Mouse (Mus musculus): ENCODE measurements around the gene Pold1.

Pold1 gene

GRCm38 (mm10) chr7:44546274-44546673 lies 2.4 kb downstream of the Pold1 start:
- no peak for DNase-seq (ENCODE audit: low spot score)

DNA sequence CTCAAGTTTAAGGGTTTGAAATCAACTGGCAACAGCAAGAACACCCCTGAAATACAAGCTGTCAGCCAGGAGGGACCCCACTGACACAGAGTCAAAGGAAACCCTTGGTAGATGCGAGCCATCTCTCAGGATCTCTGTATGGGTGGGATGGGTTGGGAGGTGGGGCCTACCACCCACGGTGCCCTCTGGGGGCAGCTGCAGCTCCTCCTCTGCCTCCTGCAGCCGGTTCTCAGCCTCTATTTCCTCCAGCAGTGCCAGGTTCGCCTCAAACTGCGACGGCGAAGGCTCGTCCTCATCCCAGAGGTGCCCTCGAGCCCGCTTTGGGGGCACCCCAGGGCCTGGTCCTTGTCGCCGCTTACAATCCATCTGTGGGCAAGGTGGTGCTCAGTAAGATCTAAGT lies 5.6 kb downstream of the Pold1 start:
- DNase-seq (ENCODE audit: low spot score): no peak

DNA sequence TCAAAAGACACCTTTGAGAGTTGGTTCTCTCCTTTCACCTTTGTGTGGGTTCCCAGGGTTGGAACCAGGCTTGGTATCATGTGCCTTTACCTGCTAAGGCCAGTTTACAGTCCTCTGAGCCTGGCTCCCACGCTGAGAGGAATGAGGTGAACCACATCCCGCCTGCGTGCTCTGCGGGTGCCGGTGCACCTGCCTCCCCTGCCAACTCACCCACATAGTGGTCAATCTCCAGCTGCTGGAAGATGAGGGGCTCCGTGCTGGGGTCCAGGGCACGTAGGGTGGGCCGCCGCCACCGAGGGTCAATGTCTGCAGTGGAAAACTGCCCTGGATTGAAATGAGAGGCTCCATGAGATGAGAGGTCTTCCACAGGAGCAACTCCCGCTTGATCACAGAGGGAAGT lies 6.1 kb downstream of the Pold1 start:
- DNase-seq (ENCODE audit: low spot score): no peak

GRCm38 (mm10) chr7:44538756-44539624 lies 9.7 kb downstream of the Pold1 start:
- DNase-seq (ENCODE audit: low spot score): no peak

- DNase-seq (ENCODE audit: low spot score): no peak
Measured at GRCm38 (mm10) chr7:44537496-44537895, 11.2 kb downstream of the Pold1 start.

DNA sequence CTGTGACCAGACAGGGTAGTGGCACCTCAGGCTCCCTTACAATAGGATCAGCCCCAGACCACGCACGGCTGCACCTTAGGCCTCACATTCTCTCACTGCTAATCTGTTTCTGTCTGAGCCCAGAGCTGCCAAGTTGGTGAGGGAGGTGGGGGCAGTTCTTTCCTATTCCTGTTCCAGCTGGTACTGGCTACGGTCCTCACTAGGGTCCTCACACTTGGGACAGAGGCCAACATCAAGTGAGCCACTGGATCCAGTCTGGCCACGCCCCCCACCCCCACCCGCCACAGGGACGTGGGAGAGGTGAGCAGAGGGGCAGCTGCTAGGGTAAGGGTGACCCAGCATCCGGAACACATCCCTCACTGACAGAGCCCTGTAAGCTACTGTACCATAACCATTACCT lies 11.6 kb downstream of the Pold1 start:
- no peak for DNase-seq (ENCODE audit: low spot score)

DNA sequence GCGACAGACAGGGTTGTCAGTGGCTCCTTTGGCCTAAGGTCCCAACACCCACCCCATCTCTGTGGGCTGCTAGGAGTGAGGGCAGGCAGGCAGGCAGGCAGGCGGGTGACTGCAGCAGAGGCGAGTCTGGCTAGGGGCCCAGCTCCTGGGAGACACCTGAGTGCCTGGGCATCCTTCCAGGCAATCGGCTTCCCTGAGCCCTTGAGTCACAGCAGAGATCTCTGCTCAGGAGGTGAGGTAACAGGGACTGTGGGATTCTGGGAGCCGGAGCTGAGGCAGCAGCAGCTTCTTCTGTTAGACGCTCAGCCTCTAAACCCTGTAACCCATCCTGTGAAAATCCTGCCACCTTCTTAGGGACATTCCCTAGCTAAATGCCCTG lies 12.1 kb downstream of the Pold1 start:
- DNase-seq (ENCODE audit: low spot score): no peak

GRCm38 (mm10) chr7:44535657-44536589 lies 12.7 kb downstream of the Pold1 start:
- no peak for DNase-seq (ENCODE audit: low spot score)

GRCm38 (mm10) chr7:44534656-44535441 lies 13.8 kb downstream of the Pold1 start:
- DNase-seq (ENCODE audit: low spot score): no peak

GRCm38 (mm10) chr7:44534242-44534641 lies 14.4 kb downstream of the Pold1 start:
- DNase-seq (ENCODE audit: low spot score): no peak

DNA sequence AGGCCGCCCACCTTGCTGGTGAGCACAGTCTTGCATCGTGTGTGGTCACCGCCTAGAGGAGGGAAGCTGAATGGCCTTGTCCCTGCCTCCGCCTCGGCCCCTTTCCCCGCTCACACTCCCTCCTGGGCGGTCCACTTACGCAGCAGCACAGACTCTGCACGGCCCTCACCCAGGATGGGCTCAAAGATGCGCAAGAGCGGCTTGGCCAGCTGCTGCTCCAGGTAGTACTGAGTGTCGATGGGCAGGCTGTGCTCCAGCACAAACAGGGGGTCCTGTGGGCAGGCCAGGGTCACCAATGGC lies 15.0 kb downstream of the Pold1 start:
- no peak for DNase-seq (ENCODE audit: low spot score)

DNA sequence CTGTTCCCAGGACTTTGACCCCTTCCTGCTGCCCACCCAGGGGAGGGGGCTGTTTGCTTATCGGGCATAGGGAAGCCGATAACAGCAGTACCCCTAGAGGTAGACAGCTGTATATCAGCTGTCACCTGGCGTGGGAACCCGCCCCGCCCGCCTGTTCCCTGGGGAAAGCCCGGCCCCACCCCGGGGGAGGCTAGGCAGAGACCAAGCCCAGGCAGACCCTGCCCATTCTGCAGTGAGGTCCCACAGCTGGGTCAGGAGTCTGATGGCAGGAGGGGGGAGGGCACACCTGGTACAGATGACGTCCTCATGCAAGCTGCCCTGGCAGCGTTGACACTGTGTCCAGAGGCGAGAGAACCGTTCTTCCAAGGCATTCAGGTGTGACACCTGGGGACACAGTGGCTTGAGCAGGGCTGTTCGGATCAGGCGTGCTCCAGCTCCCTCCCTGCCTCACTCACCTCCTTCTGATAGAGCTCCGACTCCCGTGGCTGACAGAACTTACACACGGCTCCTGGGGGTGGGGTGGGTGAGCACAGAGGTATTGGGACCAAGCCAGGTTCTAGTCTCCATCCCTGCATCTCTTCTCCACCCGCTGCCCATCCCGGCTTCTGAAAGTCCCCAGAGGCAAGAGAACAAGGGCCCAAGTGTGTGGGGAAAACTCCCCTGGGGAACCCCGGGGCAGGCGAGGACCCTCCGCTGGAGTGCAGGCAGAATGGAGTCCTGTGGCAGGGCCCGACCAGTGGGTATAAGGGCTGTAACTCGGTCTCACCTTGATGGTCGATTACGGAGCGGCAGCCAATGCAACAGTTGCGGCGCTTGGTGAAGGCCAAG lies 15.5 kb downstream of the Pold1 start:
- no peak for DNase-seq (ENCODE audit: low spot score)

GRCm38 (mm10) chr7:44531946-44532732 lies 16.5 kb downstream of the Pold1 start, which contains the start of gene Spib:
Spib (minus strand) TSS chr7:44532071.
- no peak for DNase-seq (ENCODE audit: low spot score)

GRCm38 (mm10) chr7:44531207-44531606 lies 17.4 kb downstream of the Pold1 start:
- no peak for DNase-seq (ENCODE audit: low spot score)

- no peak for DNase-seq (ENCODE audit: low spot score)
Measured at GRCm38 (mm10) chr7:44530507-44530906, 18.1 kb downstream of the Pold1 start.

GRCm38 (mm10) chr7:44529518-44529917 lies 19.1 kb downstream of the Pold1 start:
- DNase-seq (ENCODE audit: low spot score): no peak

DNA sequence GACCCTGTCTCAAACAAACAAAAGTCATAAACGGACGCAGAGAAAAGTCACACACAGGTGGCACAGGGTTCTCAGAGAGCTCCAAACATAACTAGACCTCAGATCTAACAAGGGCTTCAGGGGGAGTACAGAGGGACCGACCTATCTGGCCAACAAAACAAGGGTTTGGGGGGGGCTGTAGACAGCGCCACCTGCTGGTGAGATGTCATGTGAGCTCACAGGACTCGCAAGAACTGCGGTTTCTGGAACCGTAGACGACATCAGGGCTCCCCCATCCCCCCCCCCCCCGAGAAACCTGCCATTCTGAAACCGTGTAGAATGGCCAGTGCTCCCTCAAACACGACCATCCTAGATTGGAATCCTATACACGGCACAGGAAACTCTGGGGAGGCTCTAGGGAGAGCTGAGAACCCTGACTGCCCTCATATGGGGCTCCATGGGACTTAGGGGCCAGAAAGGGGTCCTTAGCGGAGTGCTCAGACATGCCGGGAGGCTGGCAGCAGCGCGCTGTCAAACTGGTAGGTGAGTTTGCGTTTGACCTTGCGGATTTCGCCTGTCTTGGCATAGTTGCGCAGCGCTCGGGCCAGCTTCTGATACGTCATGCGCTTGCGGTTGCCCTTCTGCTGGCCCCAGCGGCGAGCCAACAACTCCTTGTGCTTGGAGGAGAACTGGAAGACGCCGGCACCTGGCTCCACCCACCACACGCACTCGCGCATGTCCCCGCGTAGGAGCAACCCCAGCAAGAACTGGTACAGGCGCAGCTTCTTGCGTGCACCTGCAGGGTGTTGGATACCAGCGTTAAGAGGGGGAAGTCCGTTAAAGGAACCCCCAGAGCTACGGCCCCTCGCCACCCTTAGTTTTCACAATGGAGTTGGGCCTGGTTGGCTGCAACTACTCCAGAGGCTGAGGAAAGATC lies 20.9 kb downstream of the Pold1 start:
- DNase-seq (ENCODE audit: low spot score): peak; percentile 75

GRCm38 (mm10) chr7:44526414-44527154 lies 22.1 kb downstream of the Pold1 start:
- DNase-seq (ENCODE audit: low spot score): no peak
